Mouse (Mus musculus) frontal cortex, adult 2 months (tissue): ENCODE measurements around the gene Rab7b. TPM values are rescaled to one million over a fixed set of nuclear protein-coding genes. Genes with fewer than 3 reads are reported as not detected.

ENCODE experiments used
- DNase-seq, 2 experiments: peaks; one replicate each; pipeline ENCODE4 v3.0.0; 2022; ENCODE audit warnings: low spot score in 1 of 2; ENCODE audit errors: extremely low spot score in 1 of 2
- polyA plus RNA-seq: library from polyadenylated mRNA; depleted of rRNA; stranded (reverse); fragments of >200 nt; gene quantifications from 2 replicates; pipeline ENCODE4 v1.2.3, GENCODE M21; 2012

The Rab7b gene
- polyA plus RNA-seq, 1 experiment = 2.7 TPM

DNA sequence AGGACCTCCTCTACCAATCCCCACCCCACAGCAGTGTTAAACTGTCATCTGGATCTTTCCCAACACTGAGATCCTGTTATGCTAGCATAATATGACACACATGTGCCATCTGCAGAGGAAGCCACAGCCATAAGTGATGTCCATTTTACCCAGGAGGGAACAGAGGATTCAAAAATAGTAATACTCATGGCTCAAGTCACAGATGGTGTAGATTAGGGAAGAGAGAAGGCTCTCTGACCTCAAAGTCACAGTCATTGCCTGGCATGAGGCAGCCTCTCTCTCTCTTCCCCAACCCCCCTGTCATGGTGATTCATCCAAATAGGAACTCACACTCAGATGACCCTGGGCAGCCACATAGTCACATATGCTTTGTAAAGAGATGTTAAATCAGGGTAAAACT, 2.9 kb downstream of the Rab7b start:
- no peak for DNase-seq

- no peak for DNase-seq
These were observed 6.8 kb downstream of the Rab7b start for GRCm38 (mm10) chr1:131695308-131695707.

DNA sequence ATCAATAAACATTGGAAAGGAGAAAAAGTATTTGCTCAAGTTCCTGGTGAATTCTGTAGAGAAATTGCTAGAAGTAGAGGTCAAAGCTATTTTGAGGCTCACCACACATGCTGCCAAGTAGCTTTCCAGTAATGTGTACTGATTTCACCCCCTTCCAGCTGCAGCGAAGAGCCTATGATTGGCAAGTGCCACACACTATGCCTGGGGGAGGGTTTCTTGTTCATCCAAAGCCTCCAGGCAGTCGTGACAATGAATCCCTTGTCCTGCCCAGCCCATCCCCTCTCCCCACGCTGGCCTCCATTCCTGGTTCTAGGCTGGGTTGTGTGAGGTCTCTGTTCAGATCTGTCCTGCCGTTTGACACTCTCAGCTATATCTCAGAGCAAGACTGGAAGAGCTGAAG, 7.8 kb downstream of the Rab7b start:
- DNase-seq = peak in 1 of 2 experiments; percentile 40

DNA sequence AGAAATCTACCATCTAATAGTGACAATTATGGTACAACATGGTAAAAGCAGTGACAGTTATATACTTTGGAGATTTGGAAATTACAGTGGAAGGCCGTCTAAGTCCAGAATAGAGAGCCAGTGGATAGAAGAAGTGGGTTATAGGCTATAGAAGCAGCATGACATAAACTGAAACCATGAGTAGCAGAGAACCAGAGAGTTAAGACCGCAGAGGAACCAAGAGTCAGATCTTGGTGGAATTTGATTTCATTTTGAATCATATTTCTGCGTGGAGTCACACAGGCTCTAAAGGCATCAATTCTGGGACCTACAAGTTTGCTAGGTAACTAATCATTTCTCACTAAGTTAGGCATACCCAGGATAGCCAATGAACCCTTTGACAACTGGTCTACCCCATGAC, 10.3 kb downstream of the Rab7b start:
- no peak for DNase-seq

- DNase-seq = no peak
These were observed 11.1 kb downstream of the Rab7b start for GRCm38 (mm10) chr1:131699642-131700041.

GRCm38 (mm10) chr1:131700447-131700846, 12.0 kb downstream of the Rab7b start:
- DNase-seq = no peak

DNA sequence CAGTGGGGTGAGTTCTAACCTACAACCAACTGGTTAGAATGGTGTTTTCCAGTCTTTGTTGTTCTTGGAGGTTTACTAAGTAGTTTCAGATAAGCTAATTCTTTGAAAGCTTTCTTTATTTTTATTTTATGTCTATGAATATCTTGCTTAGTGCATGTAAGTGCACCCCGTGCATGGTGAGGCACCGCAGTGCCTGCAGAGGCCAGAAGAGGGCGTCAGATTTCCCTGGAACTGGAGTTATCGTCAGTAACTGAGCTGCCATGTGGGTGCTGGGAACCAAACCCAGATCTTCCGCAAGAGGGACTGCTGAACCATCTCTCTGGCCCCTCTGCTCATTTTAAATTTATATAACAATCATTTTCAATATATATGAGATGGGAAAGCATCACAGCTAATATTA, 12.9 kb downstream of the Rab7b start:
- no peak for DNase-seq

DNA sequence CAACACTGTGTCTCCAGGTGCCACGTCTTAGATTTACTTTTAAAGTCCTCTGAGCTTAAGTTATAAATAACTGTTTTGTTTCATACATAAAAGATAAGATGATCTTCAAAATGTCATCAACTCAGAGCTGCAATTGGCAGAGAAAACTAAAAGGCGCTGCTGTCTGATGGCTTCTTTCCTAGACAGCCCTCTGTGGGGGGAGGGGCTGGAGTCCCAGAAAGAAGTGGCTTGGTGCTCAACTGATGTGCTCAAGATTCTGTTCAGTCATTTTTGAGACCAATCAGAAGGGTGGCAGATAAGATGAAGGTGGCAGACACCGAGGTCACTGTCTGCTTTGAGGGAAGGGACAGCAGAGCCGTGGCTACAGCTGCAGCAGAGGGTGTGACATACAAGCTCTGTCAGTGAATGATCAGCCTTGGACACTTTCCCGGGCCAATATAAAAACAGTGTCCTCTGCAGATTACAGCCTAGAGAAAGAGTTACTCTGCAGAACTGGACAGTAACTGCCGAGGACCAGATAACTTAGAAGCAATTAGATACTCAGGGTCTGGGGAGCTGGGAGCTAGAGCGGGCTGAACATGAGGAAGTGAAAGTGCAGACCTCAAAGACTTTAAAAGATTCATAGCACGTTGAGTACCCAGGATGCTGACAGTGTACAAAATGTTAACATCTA, 13.7 kb downstream of the Rab7b start:
- no peak for DNase-seq

GRCm38 (mm10) chr1:131703482-131703881, 15.0 kb downstream of the Rab7b start:
- DNase-seq = peak in 1 of 2 experiments; percentile 17

DNA sequence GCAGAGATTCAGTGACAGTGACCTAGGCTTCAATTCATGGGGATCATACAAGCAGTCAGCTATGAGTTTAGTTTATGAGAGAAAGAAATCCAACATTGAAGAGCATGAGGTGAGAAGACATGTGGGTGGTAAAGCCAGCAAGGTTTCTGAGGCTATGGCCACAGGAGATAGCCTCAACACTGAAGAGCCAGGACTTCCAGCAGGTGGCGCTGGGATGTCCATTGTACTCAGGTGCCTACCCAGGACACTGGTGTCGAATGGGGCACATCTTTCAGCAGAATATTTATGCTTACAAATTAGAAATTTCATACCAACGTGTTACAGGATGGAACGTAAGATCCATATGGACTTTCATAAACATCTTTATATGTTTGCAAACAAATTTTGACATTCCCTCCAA, 19.8 kb downstream of the Rab7b start:
- peak in 1 of 2 experiments; percentile 72 for DNase-seq

DNA sequence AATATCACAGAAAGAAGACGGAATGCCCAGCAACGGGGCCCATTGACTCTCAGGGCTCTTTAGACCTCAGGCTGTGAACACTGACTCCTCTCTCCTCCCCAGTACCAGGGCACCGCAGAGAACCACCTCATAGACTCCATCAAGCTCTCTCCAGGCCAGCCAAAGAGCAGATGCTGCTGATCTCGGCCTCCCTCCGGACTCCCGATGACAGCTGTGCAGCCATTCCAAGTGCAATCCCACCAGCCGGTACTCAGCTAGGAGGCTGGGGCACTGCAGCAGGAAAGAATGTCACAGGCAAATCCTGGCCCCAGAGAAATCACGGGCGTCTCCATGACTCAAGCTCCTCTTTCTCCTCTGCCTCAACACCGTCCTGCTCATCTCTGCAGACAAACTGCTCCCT, 23.0 kb downstream of the Rab7b start:
- no peak for DNase-seq

DNA sequence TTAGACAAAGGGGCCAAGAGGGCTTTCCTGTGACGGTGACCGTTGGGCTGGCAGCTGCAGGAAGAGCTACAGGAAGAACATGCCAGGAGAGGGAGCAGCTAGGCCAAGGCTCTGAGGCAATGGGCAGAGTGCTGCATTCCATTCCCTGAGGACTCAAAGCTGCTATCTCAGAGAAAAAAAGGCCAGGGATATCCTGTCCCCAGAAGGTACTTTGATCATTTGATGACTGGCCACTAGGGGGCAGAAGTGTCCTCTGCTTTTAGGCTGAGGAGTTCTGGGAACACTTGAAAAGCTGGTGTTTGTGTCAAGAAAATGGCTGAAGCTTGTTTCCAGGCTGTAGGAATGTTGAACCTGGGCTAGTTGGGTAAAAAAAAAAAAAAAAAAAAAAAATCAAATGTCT, 23.9 kb downstream of the Rab7b start:
- DNase-seq = peak; percentile 77 to 96

DNA sequence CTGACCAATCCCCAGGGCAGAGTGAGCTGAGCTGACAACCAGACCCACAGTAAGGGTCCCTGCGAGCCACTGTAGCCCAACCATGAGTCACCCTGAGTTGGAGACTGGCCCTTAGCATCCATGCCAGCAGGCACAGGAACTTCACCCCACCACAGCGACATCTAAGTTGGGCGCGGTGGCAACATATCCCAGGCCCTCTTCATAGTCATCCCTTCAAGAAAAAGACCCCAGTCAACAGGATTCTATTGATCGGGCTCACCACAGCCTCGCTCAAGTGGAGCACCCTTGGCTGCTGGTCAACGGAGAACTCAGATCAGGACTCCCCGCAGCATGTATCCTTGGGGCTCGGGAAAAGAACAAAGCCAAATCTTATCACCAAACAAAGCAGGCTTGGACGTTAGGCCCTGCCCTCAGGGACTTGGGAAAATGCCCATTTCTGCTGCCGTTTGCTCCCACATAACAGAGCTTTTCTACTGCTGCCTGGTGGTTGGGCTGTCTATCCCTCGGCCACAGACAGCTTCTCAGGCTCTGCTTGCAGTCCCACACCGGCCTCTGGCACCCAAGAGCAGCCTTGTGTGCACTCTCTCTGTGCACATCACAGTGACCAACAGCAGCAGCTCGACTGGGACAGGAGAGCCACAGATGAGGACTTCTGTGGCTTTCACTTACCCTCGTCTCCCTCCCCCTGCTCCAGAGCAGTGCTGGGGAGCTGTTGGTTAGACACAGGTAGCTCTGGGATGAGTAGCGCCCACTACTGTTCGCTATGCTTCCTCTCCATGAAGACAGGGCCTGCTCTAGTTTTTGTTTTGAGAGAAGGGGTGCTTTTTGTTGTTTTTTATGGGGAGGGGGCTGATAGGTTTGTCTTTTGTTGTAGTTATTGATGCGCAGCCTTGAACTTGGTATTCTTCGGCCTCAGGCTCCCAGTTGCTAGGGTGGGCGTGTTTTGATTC, 26.2 kb downstream of the Rab7b start:
- peak in 1 of 2 experiments; percentile 19 for DNase-seq

DNA sequence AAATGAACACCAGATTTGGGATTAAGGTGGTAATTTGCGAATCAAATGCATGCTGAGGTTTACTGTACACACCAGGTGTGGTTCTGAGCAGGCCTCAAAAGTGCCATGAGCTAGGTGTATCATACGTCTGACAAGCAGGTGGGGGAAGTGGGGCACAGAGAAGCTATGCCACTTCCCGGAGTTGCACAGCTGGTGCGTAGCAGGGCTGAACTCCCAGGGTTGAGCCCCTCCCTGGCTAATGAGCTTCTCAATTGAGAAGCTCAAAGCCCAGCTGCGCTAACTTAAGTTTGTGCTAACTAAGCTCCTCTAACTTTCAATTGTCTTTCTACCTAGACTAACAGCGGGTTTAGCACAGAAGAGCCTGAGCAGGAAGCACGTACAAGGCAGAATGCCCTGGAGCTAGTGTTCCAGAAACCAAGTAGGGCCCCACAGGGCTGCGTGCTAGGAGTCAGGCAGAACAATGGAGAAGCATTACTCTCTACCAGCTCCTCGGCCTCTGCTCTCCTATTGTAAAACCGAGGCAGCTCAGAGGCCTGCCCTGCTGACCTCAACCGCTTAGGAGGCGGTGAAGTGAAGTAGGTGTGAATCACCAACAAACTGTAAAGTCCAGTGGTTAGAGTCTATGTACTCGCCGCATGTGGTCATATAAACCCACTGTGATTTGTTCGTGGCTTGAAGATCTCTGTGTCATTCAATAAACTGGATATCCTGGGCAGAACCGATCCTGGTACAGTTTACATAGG, 30.6 kb downstream of the Rab7b start:
- no peak for DNase-seq

DNA sequence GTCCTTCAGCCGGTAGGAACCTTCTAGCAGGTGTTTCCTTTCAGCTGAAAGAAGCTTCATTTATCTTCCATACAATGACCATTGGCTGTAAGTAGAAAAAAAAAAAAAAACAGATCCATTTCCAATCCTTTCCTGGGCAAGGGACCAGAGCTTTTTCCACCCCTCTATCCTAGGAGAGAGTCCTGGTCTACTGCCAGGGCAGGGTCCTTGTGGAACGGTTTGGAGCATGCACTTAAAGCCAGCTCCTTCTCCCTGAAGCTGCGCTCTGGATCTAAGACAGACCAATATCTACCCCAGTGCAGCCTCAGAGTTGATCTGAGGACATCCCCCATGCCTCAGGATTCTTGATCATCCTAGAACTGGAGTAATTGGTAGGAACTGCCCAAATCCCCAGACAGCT, 33.5 kb downstream of the Rab7b start:
- DNase-seq = no peak

- DNase-seq = no peak
These were observed 35.1 kb downstream of the Rab7b start for GRCm38 (mm10) chr1:131723549-131723948.

DNA sequence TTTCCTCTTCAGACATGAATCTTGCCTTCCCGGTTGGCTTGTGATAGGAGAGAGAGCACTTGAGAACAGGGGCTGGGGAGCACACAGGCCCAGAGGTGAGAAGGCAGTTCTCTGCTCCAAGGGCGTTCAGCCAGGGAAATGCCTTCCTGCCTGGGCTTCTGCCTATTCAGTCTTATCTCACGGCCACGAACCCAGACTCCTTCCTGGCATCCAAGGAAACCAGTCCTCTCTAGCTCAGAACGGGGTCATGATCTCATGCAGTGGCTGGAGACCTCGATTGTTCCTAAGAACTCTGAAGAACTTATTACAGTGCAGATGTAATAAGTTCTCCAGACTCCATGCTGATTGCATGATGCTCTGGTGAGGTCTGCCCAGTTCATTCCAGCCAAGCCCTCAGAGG, 38.1 kb downstream of the Rab7b start:
- DNase-seq = no peak

DNA sequence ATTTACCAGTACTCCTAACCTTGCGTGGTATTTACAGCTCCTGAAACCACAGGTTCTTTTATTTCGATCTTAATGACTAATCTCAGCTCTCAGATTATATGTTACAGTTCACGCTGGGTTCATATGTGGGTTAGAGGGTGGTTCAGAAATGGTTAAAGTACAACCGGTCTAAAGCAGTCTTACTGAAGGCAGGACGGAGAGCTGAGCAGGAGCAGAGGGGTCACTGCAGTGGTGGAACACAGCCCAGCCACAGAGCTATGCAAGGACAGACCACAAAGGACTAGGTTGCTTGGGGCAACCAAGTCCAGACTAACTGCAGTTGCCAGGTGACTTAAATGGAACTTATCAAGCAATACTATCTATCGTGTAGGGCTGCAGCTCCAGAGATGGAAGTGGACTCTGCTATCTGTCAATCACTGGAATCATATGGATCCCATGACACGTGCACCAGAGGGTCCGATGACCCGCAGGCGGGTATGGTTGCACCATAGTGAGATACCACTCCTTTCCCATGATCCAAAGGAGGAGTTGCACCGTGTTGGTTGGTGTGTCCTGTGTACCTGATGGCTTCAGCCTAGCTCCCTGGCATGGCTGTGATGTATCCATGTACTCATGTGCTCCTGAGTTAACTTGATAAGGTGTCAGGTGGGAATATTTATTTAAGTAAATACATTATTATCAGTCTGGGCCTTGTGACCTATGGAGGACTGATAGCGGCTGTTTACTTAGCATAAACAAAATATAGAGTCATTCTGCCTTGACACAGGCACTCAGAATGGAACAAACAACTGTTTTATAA, 42.3 kb downstream of the Rab7b start:
- no peak for DNase-seq

DNA sequence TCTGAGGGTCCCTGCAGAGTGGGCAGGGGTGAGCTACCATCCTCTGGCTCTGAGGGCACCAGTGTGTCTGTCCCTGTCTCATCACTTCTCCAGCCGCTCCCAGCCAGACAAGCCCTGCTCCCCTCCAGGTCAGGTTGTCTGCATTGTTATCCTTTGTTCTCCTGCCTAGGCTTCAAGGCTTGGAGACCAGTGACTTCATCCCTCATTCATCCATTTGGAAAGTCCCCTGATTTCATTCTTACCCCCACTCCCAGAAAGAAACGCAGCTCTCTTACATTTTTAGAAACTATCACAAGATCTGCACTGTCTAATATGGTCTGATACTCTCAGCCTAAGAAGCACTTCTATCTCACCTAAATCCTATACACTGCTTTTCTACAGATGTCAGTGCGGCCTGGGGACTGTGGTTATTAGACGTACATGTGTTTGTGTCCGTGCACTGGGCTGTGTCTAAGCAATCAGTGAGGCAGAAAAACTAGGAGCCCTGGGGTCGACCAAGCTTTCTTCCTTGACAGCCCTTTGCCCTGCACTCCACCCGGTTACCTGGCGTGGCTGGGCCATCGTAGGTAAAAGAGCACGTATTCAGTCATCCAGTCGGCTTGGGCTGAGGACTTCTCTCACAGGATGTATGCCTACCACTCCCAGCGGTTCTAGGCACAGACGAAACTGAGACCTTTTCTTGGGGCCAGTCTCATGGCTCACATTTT, 45.1 kb downstream of the Rab7b start:
- no peak for DNase-seq
